Mouse (Mus musculus) C2C12 (cell line): ENCODE results near the gene Mbnl1.

ENCODE experiments used
- CEBPB ChIP-seq: IDR thresholded peaks from one replicate; pipeline ENCODE4 v1.6.1; 2011; ENCODE audit warnings: low read depth, mild to moderate bottlenecking, control low read depth, moderate library complexity
- CTCF ChIP-seq: IDR thresholded peaks from one replicate; pipeline ENCODE4 v1.5.1; 2011; ENCODE audit not compliant: control insufficient read depth, insufficient read depth, insufficient read length
- FOSL1 ChIP-seq: IDR thresholded peaks from one replicate; pipeline ENCODE4 v1.8.0; 2011; ENCODE audit warnings: mild to moderate bottlenecking, low read length; ENCODE audit not compliant: poor library complexity, insufficient read depth, severe bottlenecking
- MAX ChIP-seq: IDR thresholded peaks from one replicate; pipeline ENCODE4 v1.6.1; 2011; ENCODE audit warnings: mild to moderate bottlenecking, control low read depth
- MYOD1 ChIP-seq: IDR thresholded peaks from one replicate; pipeline ENCODE4 v1.6.1; 2011; ENCODE audit warnings: low read depth; ENCODE audit not compliant: control insufficient read depth, insufficient read length
- USF1 ChIP-seq: IDR thresholded peaks from one replicate; pipeline ENCODE4 v1.6.1; 2011; ENCODE audit warnings: low read depth, mild to moderate bottlenecking, control low read depth, moderate library complexity

GRCm38 (mm10) chr3:60558252-60558862 lies 85.7 kb downstream of the Mbnl1 start:
- TF ChIP-seq CTCF: no peak
- TF ChIP-seq FOSL1: no peak
- no peak for TF ChIP-seq USF1
- TF ChIP-seq MAX: no peak
- TF ChIP-seq MYOD1: no peak
- TF ChIP-seq CEBPB: no peak
